ENCODE assay signal across 14 mouse cellular contexts in genomic region chr3:133534066-133534465, GRCm38 (mm10). TPM values are rescaled to one million over a fixed set of nuclear protein-coding genes. Genes with fewer than 3 reads are reported as not detected.
DNase-seq lines count a peak whose midpoint lies in the region; ATAC-seq lines count a peak whose summit lies in the region.
"Had no signal": no experiment of that assay in that cellular context is flagged by ENCODE, and none has a peak within 500 bp of the region (broad histone marks: within the 10 kb centered on the region; RNA-seq: fewer than 3 reads in every experiment).

No protein-coding gene starts in this region.

- H3K4me3 ChIP-seq in forebrain, embryonic 13.5 days, result no peak overlapping the region
- no peak overlapping the region for H3K4me3 ChIP-seq in forebrain, embryonic 14.5 days (ENCODE audit: low read depth, low read length)
- no peak overlapping the region for H3K4me3 ChIP-seq in kidney, embryonic 14.5 days (ENCODE audit: low read length)
- H3K4me3 ChIP-seq: forebrain, embryonic 10.5 days; heart, embryonic 15.5 days had no signal

- peaks cover 11% of the 10 kb centered on the region for H3K4me1 ChIP-seq in forebrain, embryonic 13.5 days
- H3K4me1 ChIP-seq in forebrain, embryonic 14.5 days (ENCODE audit: control insufficient read depth, insufficient read depth, low read length), result no peaks in the 10 kb centered on the region
- H3K4me1 ChIP-seq in kidney, embryonic 14.5 days (ENCODE audit: control insufficient read depth, insufficient read depth, low read length), result peaks cover 10% of the 10 kb centered on the region; the same call in 1 of the 2 replicates

- peaks cover 23% of the 10 kb centered on the region for H3K36me3 ChIP-seq in forebrain, embryonic 13.5 days (ENCODE audit: poor library complexity, severe bottlenecking)
- H3K36me3 ChIP-seq in forebrain, embryonic 14.5 days (ENCODE audit: control insufficient read depth, insufficient read depth, low read length), result peaks cover 7% of the 10 kb centered on the region
- peaks cover 3% of the 10 kb centered on the region; the same call in 1 of the 2 replicates for H3K36me3 ChIP-seq in kidney, embryonic 14.5 days (ENCODE audit: control insufficient read depth, insufficient read depth, low read length)

- no peak overlapping the region for H3K27ac ChIP-seq in forebrain, embryonic 13.5 days
- H3K27ac ChIP-seq in forebrain, embryonic 14.5 days (ENCODE audit: low read depth, low read length), result no peak overlapping the region
- peak overlapping the region; percentile 32; the same call in 1 of the 2 replicates for H3K27ac ChIP-seq in kidney, embryonic 14.5 days (ENCODE audit: low read depth, low read length)
- H3K27ac ChIP-seq: forebrain, embryonic 10.5 days; heart, embryonic 15.5 days had no signal

- no peak for DNase-seq in forebrain, embryonic 14.5 days (ENCODE audit: low spot score)
- DNase-seq in urinary bladder, postnatal 14 days (ENCODE audit: low spot score), result peak; percentile 13
- DNase-seq in urinary bladder, postnatal 4 days (ENCODE audit: low spot score in 2 of 2), result no peak
- no peak for DNase-seq in layer of hippocampus, postnatal 36 days
- DNase-seq: gastrocnemius, postnatal 10 days; lung, postnatal 4 days; right cerebral cortex, postnatal 25 days had no signal

- ATAC-seq in forebrain, embryonic 13.5 days, result peak; percentile 41; the same call in 1 of the 2 replicates
- ATAC-seq in forebrain, embryonic 14.5 days, result no peak
- no peak for ATAC-seq in kidney, embryonic 14.5 days (ENCODE audit: low FRiP score, low TSS enrichment)
- no peak for ATAC-seq in erythroblast, adult 5-6 weeks (replicated peaks; ENCODE audit: low FRiP score, poor library complexity, severe bottlenecking)
- no peak for ATAC-seq in monocyte, adult 5-6 weeks (replicated peaks; ENCODE audit: insufficient number of reproducible peaks, low FRiP score, low TSS enrichment, poor library complexity, severe bottlenecking)

- 15% methylated on average over 6 of the region's 6 CpGs for WGBS in forebrain, embryonic 13.5 days
- 19% methylated on average over 6 of the region's 6 CpGs for WGBS in forebrain, embryonic 14.5 days
- 19% methylated on average over 6 of the region's 6 CpGs for whole genome bisulfite sequencing in kidney, embryonic 14.5 days

- H3K9me3 ChIP-seq in forebrain, embryonic 13.5 days (replicated peaks), result 0 out of 2 replicates have a peak, but pooled peaks cover 3% of the 10 kb centered on the region
- H3K9me3 ChIP-seq in forebrain, embryonic 14.5 days (replicated peaks; ENCODE audit: control insufficient read depth, low read length), result no peaks in the 10 kb centered on the region
- H3K9me3 ChIP-seq in kidney, embryonic 14.5 days (ENCODE audit: control insufficient read depth, low read length), result no peaks in the 10 kb centered on the region
- H3K9me3 ChIP-seq: heart, embryonic 15.5 days had no signal

- no peak overlapping the region for H3K9ac ChIP-seq in forebrain, embryonic 13.5 days
- H3K9ac ChIP-seq in forebrain, embryonic 14.5 days (ENCODE audit: low read length), result no peak overlapping the region
- no peak overlapping the region for H3K9ac ChIP-seq in kidney, embryonic 14.5 days (ENCODE audit: low read depth, low read length)
- H3K9ac ChIP-seq: heart, embryonic 15.5 days had no signal

- H3K27me3 ChIP-seq in forebrain, embryonic 13.5 days, result no peaks in the 10 kb centered on the region
- no peaks in the 10 kb centered on the region for H3K27me3 ChIP-seq in forebrain, embryonic 14.5 days (replicated peaks; ENCODE audit: control insufficient read depth, insufficient read depth, low read length)
- no peaks in the 10 kb centered on the region for H3K27me3 ChIP-seq in kidney, embryonic 14.5 days (ENCODE audit: control insufficient read depth, insufficient read depth, low read length)
- H3K27me3 ChIP-seq: heart, embryonic 15.5 days had no signal

- H3K4me2 ChIP-seq in forebrain, embryonic 13.5 days, result no peak overlapping the region
- H3K4me2 ChIP-seq in forebrain, embryonic 14.5 days (ENCODE audit: low read length), result no peak overlapping the region
- H3K4me2 ChIP-seq in kidney, embryonic 14.5 days (replicated peaks; ENCODE audit: low read depth, low read length), result no peak overlapping the region
- H3K4me2 ChIP-seq: heart, embryonic 15.5 days; liver, embryonic 11.5 days had no signal

RNA-seq across cellular contexts. Expression of gene Tet2, which starts 10.9 kb away (rescaled TPM):
- polyA plus RNA-seq in forebrain, embryonic 13.5 days (2015; fragmentation: Nextera tagmentation; extraction: Ambion mirVana), result 21.7 and 23.5 TPM in 2 replicates
- 13.1 and 17.0 TPM in 2 replicates for polyA plus RNA-seq in forebrain, embryonic 14.5 days (2014; fragmentation: Nextera tagmentation; extraction: Ambion mirVana)
- polyA plus RNA-seq in kidney, embryonic 14.5 days (2014; fragmentation: Nextera tagmentation; extraction: Ambion mirVana), result 20.2 and 24.8 TPM in 2 replicates
- 9.4 and 12.7 TPM in 2 replicates for total RNA-seq in erythroblast, adult 5-6 weeks (2015; ENCODE audit: low replicate concordance)
- total RNA-seq in erythroblast, adult 5-6 weeks (2017; ENCODE audit: low replicate concordance), result 8.9 and 19.7 TPM in 2 replicates
- 123 to 203 TPM (median 135 TPM) in 3 replicates for total RNA-seq in monocyte, adult 5-6 weeks (2017)
- total RNA-seq in layer of hippocampus, postnatal 36 days (2021), result 10 to 100 TPM; 42.4 to 46.6 TPM
